Mouse (Mus musculus) liver, adult 2 months (tissue): Measurements from ENCODE around the gene Chrd.

ENCODE experiments used
- CTCF ChIP-seq: fragments of 200-500 bp; IDR thresholded peaks from 2 replicates; pipeline ENCODE4 v1.5.1; 2011; ENCODE audit warnings: low read depth, low read length, control low read depth
- POLR2A ChIP-seq: fragments of 200-500 bp; IDR thresholded peaks from 2 replicates; pipeline ENCODE4 v1.6.1; 2011; ENCODE audit warnings: low read length, control low read depth; ENCODE audit not compliant: insufficient read depth; ENCODE audit errors: extremely low read depth

GRCm38 (mm10) chr16:20732925-20733730 lies at the start of gene Chrd:
- TF ChIP-seq CTCF (no peak), POLR2A (0 out of 2 replicates have a peak, but pooled peaks have one; percentile 3)
